Mouse (Mus musculus) bone marrow, adult 2 months (tissue): ENCODE results near the gene Negr1. TPM values are rescaled to one million over a fixed set of nuclear protein-coding genes. Genes with fewer than 3 reads are reported as not detected.

ENCODE experiments used
- H3K27ac ChIP-seq: fragments of 200-500 bp; 2 replicates; pipeline ENCODE4 v1.5.1; 2012; ENCODE audit warnings: low read depth, mild to moderate bottlenecking, control low read depth, inconsistent platforms, low read length; ENCODE audit not compliant: control insufficient read depth, poor library complexity, insufficient read depth
- H3K4me1 ChIP-seq: fragments of 200-500 bp; 2 replicates; pipeline ENCODE4 v1.6.1; 2011; ENCODE audit warnings: low read length; ENCODE audit not compliant: control insufficient read depth, insufficient read depth
- H3K4me3 ChIP-seq: fragments of 200-500 bp; replicated peaks from 2 replicates; pipeline ENCODE3; 2011; ENCODE audit warnings: mild to moderate bottlenecking, low read depth, low read length, control low read depth; ENCODE audit not compliant: control insufficient read depth
- CTCF ChIP-seq: fragments of 200-500 bp; IDR thresholded peaks from 2 replicates; pipeline ENCODE4 v1.5.1; 2011; ENCODE audit warnings: low read length, control low read depth; ENCODE audit not compliant: control insufficient read depth, insufficient read depth
- POLR2A ChIP-seq: fragments of 200-500 bp; IDR thresholded peaks from 2 replicates; pipeline ENCODE4 v1.6.1; 2011; ENCODE audit warnings: low read depth, mild to moderate bottlenecking, control low read depth, low read length, borderline replicate concordance; ENCODE audit not compliant: control insufficient read depth
- WGBS: fragments of 180-500 bp; shearing (Covaris S2); methylation state at CpG from one replicate; pipeline ENCODE4 v1.1.7; 2018; 5-methylcytosine and 5-hydroxymethylcytosine counted together
- polyA plus RNA-seq: library from polyadenylated mRNA; stranded (reverse); fragments of >200 nt; gene quantifications from 2 replicates; pipeline ENCODE4 v1.2.4, GENCODE M21; 2011; ENCODE audit warnings: low replicate concordance; ENCODE audit not compliant: missing spikeins, insufficient read depth, insufficient read length

Negr1 gene
- polyA plus RNA-seq, 1 experiment: 1.8 TPM

GRCm38 (mm10) chr3:156563353-156563752 lies 1.8 kb downstream of the Negr1 start:
- WGBS: 17% methylated on average over 3 of the region's 3 CpGs
- no peak overlapping the region for H3K4me3 ChIP-seq
- no peak overlapping the region for H3K27ac ChIP-seq
- TF ChIP-seq POLR2A: no peak
- TF ChIP-seq CTCF: no peak
- H3K4me1 ChIP-seq: no peaks in the 10 kb centered on the region; the same call in 1 of the 2 replicates

- Histone ChIP-seq H3K4me3 (no peak overlapping the region), H3K27ac (no peak overlapping the region), H3K4me1 (no peaks in the 10 kb centered on the region)
- no peak for TF ChIP-seq POLR2A
- no peak for TF ChIP-seq CTCF
- whole genome bisulfite sequencing: 57% methylated on average over 2 of the region's 2 CpGs
These were observed 11.9 kb downstream of the Negr1 start for GRCm38 (mm10) chr3:156573465-156573864.

GRCm38 (mm10) chr3:156576292-156576691 lies 14.7 kb downstream of the Negr1 start:
- H3K4me1 ChIP-seq: no peaks in the 10 kb centered on the region
- TF ChIP-seq CTCF (no peak), POLR2A (no peak)
- no peak overlapping the region for H3K27ac ChIP-seq
- no peak overlapping the region for H3K4me3 ChIP-seq
- 85% methylated on average over 1 of the region's 1 CpGs for WGBS

- WGBS: 81% methylated on average over 4 of the region's 4 CpGs
- Histone ChIP-seq H3K4me3 (no peak overlapping the region), H3K27ac (no peak overlapping the region), H3K4me1 (no peaks in the 10 kb centered on the region)
- TF ChIP-seq POLR2A (no peak), CTCF (no peak)
These were observed 29.0 kb downstream of the Negr1 start for GRCm38 (mm10) chr3:156590612-156591011.

- TF ChIP-seq CTCF: no peak
- no peak for TF ChIP-seq POLR2A
- Histone ChIP-seq H3K4me1 (no peaks in the 10 kb centered on the region), H3K27ac (no peak overlapping the region), H3K4me3 (no peak overlapping the region)
- WGBS: 54% methylated on average over 2 of the region's 2 CpGs
These were observed 29.5 kb downstream of the Negr1 start for GRCm38 (mm10) chr3:156591125-156591524.

- 71% methylated on average over 3 of the region's 3 CpGs for WGBS
- Histone ChIP-seq H3K27ac (no peak overlapping the region), H3K4me3 (no peak overlapping the region), H3K4me1 (no peaks in the 10 kb centered on the region)
- TF ChIP-seq CTCF: no peak
- TF ChIP-seq POLR2A: no peak
These were observed 45.3 kb downstream of the Negr1 start for GRCm38 (mm10) chr3:156606846-156607245.

- WGBS: 77% methylated on average over 2 of the region's 2 CpGs
- TF ChIP-seq POLR2A: no peak
- no peak for TF ChIP-seq CTCF
- no peak overlapping the region for H3K27ac ChIP-seq
- no peaks in the 10 kb centered on the region for H3K4me1 ChIP-seq
- H3K4me3 ChIP-seq: no peak overlapping the region
These were observed 58.3 kb downstream of the Negr1 start for GRCm38 (mm10) chr3:156619921-156620320.

GRCm38 (mm10) chr3:156628594-156628993 lies 67.0 kb downstream of the Negr1 start:
- TF ChIP-seq POLR2A (no peak), CTCF (no peak)
- Histone ChIP-seq H3K27ac (no peak overlapping the region), H3K4me3 (no peak overlapping the region), H3K4me1 (no peaks in the 10 kb centered on the region)
- 67% methylated on average over 2 of the region's 2 CpGs for WGBS

GRCm38 (mm10) chr3:156632942-156633341 lies 71.3 kb downstream of the Negr1 start:
- Histone ChIP-seq H3K4me3 (no peak overlapping the region), H3K4me1 (no peaks in the 10 kb centered on the region), H3K27ac (no peak overlapping the region)
- TF ChIP-seq POLR2A (no peak), CTCF (no peak)
- WGBS: 58% methylated on average over 3 of the region's 3 CpGs
